Mouse (Mus musculus) heart, adult 2 months (tissue): ENCODE results near the gene Iqschfp.

ENCODE experiments used
- CTCF ChIP-seq: fragments of 200-600 bp; IDR thresholded peaks from 2 replicates; pipeline ENCODE4 v1.8.1; 2022; ENCODE audit warnings: antibody characterized with exemption, mild to moderate bottlenecking, moderate library complexity
- EP300 ChIP-seq: fragments of 200-500 bp; IDR thresholded peaks from 2 replicates; pipeline ENCODE4 v1.6.1; 2011; ENCODE audit warnings: low read depth, low read length, control low read depth; ENCODE audit not compliant: insufficient read depth
- POLR2A ChIP-seq: fragments of 200-500 bp; IDR thresholded peaks from 2 replicates; pipeline ENCODE4 v1.6.1; 2011; ENCODE audit warnings: mild to moderate bottlenecking, low read depth, low read length, control low read depth; ENCODE audit not compliant: insufficient read depth

DNA sequence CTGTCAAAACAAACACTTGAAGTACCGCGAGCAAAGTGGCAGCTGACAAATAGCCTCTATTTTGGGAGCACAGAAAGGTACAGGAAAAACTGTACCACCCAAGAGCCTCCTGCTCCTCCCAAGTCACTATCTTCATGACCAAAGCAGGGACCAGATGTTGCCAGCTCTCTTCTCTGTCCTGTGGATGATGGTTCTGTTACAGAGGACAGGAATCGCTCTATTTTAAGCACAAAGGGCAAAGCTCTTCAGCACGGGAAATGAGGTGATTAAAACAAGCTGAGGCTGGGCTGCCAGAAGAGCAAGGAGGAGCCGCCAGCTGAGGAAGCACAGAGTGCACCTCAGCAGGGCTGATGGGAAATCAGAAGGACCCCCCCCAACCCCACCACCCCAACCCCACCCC is 561.2 kb downstream of the Iqschfp start:
- TF ChIP-seq POLR2A (no peak), CTCF (no peak), EP300 (0 out of 2 replicates have a peak, but pooled peaks have one; percentile 38)
